Mouse (Mus musculus): ENCODE measurements around the gene Cryba4. TPM values are rescaled to one million over a fixed set of nuclear protein-coding genes. Genes with fewer than 3 reads are reported as not detected.

The Cryba4 gene
- polyA plus RNA-seq, 1 experiment from 2014 or later: 0.70 TPM

- Histone ChIP-seq H3K27ac (replicated peaks) (no peak overlapping the region), H3K4me2 (no peak overlapping the region)
- no peak for ATAC-seq (ENCODE audit: insufficient read depth)
These were observed 23.9 kb downstream of the Cryba4 start for GRCm38 (mm10) chr5:112228240-112229076.

GRCm38 (mm10) chr5:112227898-112228239 is 24.4 kb downstream of the Cryba4 start:
- H3K9me3 ChIP-seq (replicated peaks): no peaks in the 10 kb centered on the region
- no peak overlapping the region for H3K27ac ChIP-seq (replicated peaks)
- no peak overlapping the region for H3K9ac ChIP-seq
- H3K4me1 ChIP-seq (replicated peaks): peaks cover 4% of the 10 kb centered on the region; the same call in 1 of the 2 replicates
- H3K4me3 ChIP-seq (replicated peaks): no peak overlapping the region
- no peak for ATAC-seq (ENCODE audit: insufficient read depth)
- H3K4me2 ChIP-seq: no peak overlapping the region
- peaks cover 80% of the 10 kb centered on the region for H3K27me3 ChIP-seq
- no peaks in the 10 kb centered on the region for H3K36me3 ChIP-seq (replicated peaks)
- WGBS (ENCODE audit: insufficient replicate concordance): 3% methylated on average over 13 of the region's 13 CpGs

More at GRCm38 (mm10) chr5:112228240-112229076, 23.9 kb downstream of the Cryba4 start:
- 2% methylated on average over 57 of the region's 57 CpGs for WGBS (ENCODE audit: insufficient replicate concordance)
- H3K36me3 ChIP-seq (replicated peaks): no peaks in the 10 kb centered on the region
- H3K4me3 ChIP-seq (replicated peaks): no peak overlapping the region
- H3K4me1 ChIP-seq (replicated peaks): peaks cover 4% of the 10 kb centered on the region; the same call in 1 of the 2 replicates
- H3K9ac ChIP-seq: no peak overlapping the region
- peaks cover 80% of the 10 kb centered on the region for H3K27me3 ChIP-seq
- no peaks in the 10 kb centered on the region for H3K9me3 ChIP-seq (replicated peaks)

- Histone ChIP-seq H3K4me2 (peak overlapping the region; percentile 15; the same call in 1 of the 2 replicates), H3K9me3 (replicated peaks) (no peaks in the 10 kb centered on the region), H3K27me3 (peaks cover 80% of the 10 kb centered on the region)
These were observed 25.0 kb downstream of the Cryba4 start for GRCm38 (mm10) chr5:112227354-112227753.

GRCm38 (mm10) chr5:112225591-112225990 is 26.7 kb downstream of the Cryba4 start:
- ATAC-seq (ENCODE audit: insufficient read depth): no peak
- WGBS (ENCODE audit: insufficient replicate concordance): 65% methylated on average over 6 of the region's 6 CpGs
- Histone ChIP-seq H3K9me3 (replicated peaks) (no peaks in the 10 kb centered on the region), H3K4me2 (no peak overlapping the region), H3K4me3 (replicated peaks) (no peak overlapping the region), H3K36me3 (replicated peaks) (no peaks in the 10 kb centered on the region), H3K27me3 (peaks cover 66% of the 10 kb centered on the region), H3K9ac (no peak overlapping the region), H3K27ac (replicated peaks) (no peak overlapping the region), H3K4me1 (replicated peaks) (peaks cover 4% of the 10 kb centered on the region; the same call in 1 of the 2 replicates)

More at GRCm38 (mm10) chr5:112227354-112227753, 25.0 kb downstream of the Cryba4 start:
- Histone ChIP-seq H3K9ac (no peak overlapping the region), H3K4me3 (replicated peaks) (0 out of 2 replicates have a peak overlapping the region, but pooled peaks have one; percentile 7), H3K27ac (replicated peaks) (no peak overlapping the region), H3K4me1 (replicated peaks) (peaks cover 4% of the 10 kb centered on the region; the same call in 1 of the 2 replicates), H3K36me3 (replicated peaks) (no peaks in the 10 kb centered on the region)
- WGBS (ENCODE audit: insufficient replicate concordance): 1% methylated on average over 30 of the region's 30 CpGs
- ATAC-seq (ENCODE audit: insufficient read depth): no peak

- Histone ChIP-seq H3K27ac (replicated peaks) (no peak overlapping the region), H3K36me3 (replicated peaks) (no peaks in the 10 kb centered on the region), H3K4me2 (no peak overlapping the region), H3K9me3 (replicated peaks) (no peaks in the 10 kb centered on the region), H3K27me3 (peaks cover 13% of the 10 kb centered on the region), H3K9ac (no peak overlapping the region), H3K4me1 (replicated peaks) (no peaks in the 10 kb centered on the region), H3K4me3 (replicated peaks) (no peak overlapping the region)
- WGBS (ENCODE audit: insufficient replicate concordance): 17% methylated on average over 8 of the region's 8 CpGs
- no peak for ATAC-seq (ENCODE audit: insufficient read depth)
These were observed 32.1 kb downstream of the Cryba4 start for GRCm38 (mm10) chr5:112220203-112220602.

- Histone ChIP-seq H3K4me3 (replicated peaks) (no peak overlapping the region), H3K36me3 (replicated peaks) (no peaks in the 10 kb centered on the region), H3K9ac (no peak overlapping the region), H3K27me3 (peaks cover 5% of the 10 kb centered on the region), H3K4me1 (replicated peaks) (peaks cover 2% of the 10 kb centered on the region; the same call in 1 of the 2 replicates), H3K27ac (replicated peaks) (no peak overlapping the region), H3K9me3 (replicated peaks) (no peaks in the 10 kb centered on the region), H3K4me2 (no peak overlapping the region)
- 0 out of 2 replicates have a peak, but pooled peaks have one; percentile 40 for ATAC-seq (ENCODE audit: insufficient read depth)
- WGBS (ENCODE audit: insufficient replicate concordance): 0% methylated on average over 1 of the region's 1 CpGs
These were observed 32.9 kb downstream of the Cryba4 start for GRCm38 (mm10) chr5:112219398-112219797.

- Histone ChIP-seq H3K9me3 (replicated peaks) (no peaks in the 10 kb centered on the region), H3K4me1 (replicated peaks) (peaks cover 7% of the 10 kb centered on the region; the same call in 1 of the 2 replicates), H3K36me3 (replicated peaks) (no peaks in the 10 kb centered on the region), H3K9ac (no peak overlapping the region), H3K27me3 (no peaks in the 10 kb centered on the region; the same call in none of the 2 replicates), H3K4me3 (replicated peaks) (no peak overlapping the region), H3K27ac (replicated peaks) (no peak overlapping the region), H3K4me2 (no peak overlapping the region)
- no peak for ATAC-seq (ENCODE audit: insufficient read depth)
- WGBS (ENCODE audit: insufficient replicate concordance): 48% methylated on average over 4 of the region's 4 CpGs
These were observed 33.6 kb downstream of the Cryba4 start for GRCm38 (mm10) chr5:112218679-112219078.

- H3K9me3 ChIP-seq (replicated peaks): no peaks in the 10 kb centered on the region
- no peak overlapping the region for H3K27ac ChIP-seq (replicated peaks)
- ATAC-seq (ENCODE audit: insufficient read depth): no peak
- no peak overlapping the region for H3K9ac ChIP-seq
- no peak overlapping the region for H3K4me2 ChIP-seq
- H3K36me3 ChIP-seq (replicated peaks): no peaks in the 10 kb centered on the region
- WGBS (ENCODE audit: insufficient replicate concordance): 61% methylated on average over 22 of the region's 22 CpGs
- H3K4me3 ChIP-seq (replicated peaks): no peak overlapping the region
- no peaks in the 10 kb centered on the region; the same call in 1 of the 2 replicates for H3K27me3 ChIP-seq
- H3K4me1 ChIP-seq (replicated peaks): peaks cover 7% of the 10 kb centered on the region; the same call in 1 of the 2 replicates
These were observed 35.3 kb downstream of the Cryba4 start for GRCm38 (mm10) chr5:112217031-112217430.

- Histone ChIP-seq H3K4me2 (no peak overlapping the region), H3K36me3 (replicated peaks) (no peaks in the 10 kb centered on the region)
These were observed 36.0 kb downstream of the Cryba4 start for GRCm38 (mm10) chr5:112216335-112216734.

GRCm38 (mm10) chr5:112215801-112216251 is 36.5 kb downstream of the Cryba4 start:
- Histone ChIP-seq H3K27ac (replicated peaks) (0 out of 2 replicates have a peak overlapping the region, but pooled peaks have one; percentile 38), H3K9me3 (replicated peaks) (no peaks in the 10 kb centered on the region)

More at GRCm38 (mm10) chr5:112216335-112216734, 36.0 kb downstream of the Cryba4 start:
- H3K9ac ChIP-seq: no peak overlapping the region
- no peak for ATAC-seq (ENCODE audit: insufficient read depth)
- H3K27me3 ChIP-seq: no peaks in the 10 kb centered on the region; the same call in 1 of the 2 replicates
- no peaks in the 10 kb centered on the region for H3K9me3 ChIP-seq (replicated peaks)
- H3K4me3 ChIP-seq (replicated peaks): no peak overlapping the region
- H3K4me1 ChIP-seq (replicated peaks): peaks cover 7% of the 10 kb centered on the region; the same call in 1 of the 2 replicates
- no peak overlapping the region for H3K27ac ChIP-seq (replicated peaks)
- 59% methylated on average over 7 of the region's 7 CpGs for WGBS (ENCODE audit: insufficient replicate concordance)

GRCm38 (mm10) chr5:112215291-112215751 is 37.0 kb downstream of the Cryba4 start:
- WGBS (ENCODE audit: insufficient replicate concordance): 39% methylated on average over 12 of the region's 12 CpGs
- H3K9ac ChIP-seq: no peak overlapping the region
- H3K4me1 ChIP-seq (replicated peaks): peaks cover 7% of the 10 kb centered on the region; the same call in 1 of the 2 replicates
- H3K4me2 ChIP-seq: no peak overlapping the region
- no peaks in the 10 kb centered on the region; the same call in 1 of the 2 replicates for H3K27me3 ChIP-seq
- ATAC-seq (ENCODE audit: insufficient read depth): no peak
- 0 out of 2 replicates have a peak overlapping the region, but pooled peaks have one; percentile 38 for H3K27ac ChIP-seq (replicated peaks)
- H3K9me3 ChIP-seq (replicated peaks): no peaks in the 10 kb centered on the region
- no peak overlapping the region for H3K4me3 ChIP-seq (replicated peaks)
- no peaks in the 10 kb centered on the region for H3K36me3 ChIP-seq (replicated peaks)

More at GRCm38 (mm10) chr5:112215801-112216251, 36.5 kb downstream of the Cryba4 start:
- WGBS (ENCODE audit: insufficient replicate concordance): 46% methylated on average over 9 of the region's 9 CpGs
- H3K27me3 ChIP-seq: no peaks in the 10 kb centered on the region; the same call in 1 of the 2 replicates
- no peak overlapping the region for H3K4me3 ChIP-seq (replicated peaks)
- H3K4me1 ChIP-seq (replicated peaks): peaks cover 7% of the 10 kb centered on the region; the same call in 1 of the 2 replicates
- no peak overlapping the region for H3K9ac ChIP-seq
- H3K4me2 ChIP-seq: no peak overlapping the region
- H3K36me3 ChIP-seq (replicated peaks): no peaks in the 10 kb centered on the region
- ATAC-seq (ENCODE audit: insufficient read depth): no peak

Measured in liver, embryonic 15.5 days (tissue).